Mouse (Mus musculus) E14TG2a.4 (cell line): ENCODE data around the gene Zfp827.
A peak's percentile ranks its signal among the peaks of the same experiment; 100 is the strongest.

ENCODE experiments used
- H3K27me3 ChIP-seq: 2 replicates; pipeline ENCODE4 v1.6.1; 2014; ENCODE audit warnings: low read length, control low read depth; ENCODE audit not compliant: insufficient read depth
- H3K36me3 ChIP-seq: 2 replicates; pipeline ENCODE4 v1.6.1; 2014; ENCODE audit warnings: low read length, control low read depth; ENCODE audit not compliant: insufficient read depth
- H3K4me1 ChIP-seq: replicated peaks from 2 replicates; pipeline ENCODE4 v1.6.1; 2014; ENCODE audit warnings: low read depth, low read length, control low read depth
- H3K4me3 ChIP-seq: replicated peaks from 2 replicates; pipeline ENCODE4 v1.5.1; 2014; ENCODE audit warnings: mild to moderate bottlenecking, low read length
- H3K9me3 ChIP-seq: 2 replicates; pipeline ENCODE4 v1.6.1; 2014; ENCODE audit warnings: low read length, control low read depth
- CTCF ChIP-seq: conservative IDR thresholded peaks from 2 replicates; pipeline ENCODE4 v1.5.1; 2014; ENCODE audit warnings: low read length
- NANOG ChIP-seq: IDR thresholded peaks from 2 replicates; pipeline ENCODE4 v1.6.1; 2014; ENCODE audit warnings: borderline replicate concordance, low read length, mixed read lengths
- POU5F1 ChIP-seq: IDR thresholded peaks from 2 replicates; pipeline ENCODE4 v1.6.1; 2014; ENCODE audit warnings: low read length, borderline replicate concordance

The Zfp827 gene

GRCm38 (mm10) chr8:79151644-79152043 lies 123.4 kb downstream of the Zfp827 start:
- TF ChIP-seq NANOG (no peak), CTCF (no peak), POU5F1 (no peak)
- H3K9me3 ChIP-seq, result no peaks in the 10 kb centered on the region
- no peaks in the 10 kb centered on the region for H3K27me3 ChIP-seq
- peaks cover 19% of the 10 kb centered on the region for H3K36me3 ChIP-seq
- H3K4me1 ChIP-seq, result peaks cover 27% of the 10 kb centered on the region
- no peak overlapping the region for H3K4me3 ChIP-seq

- no peaks in the 10 kb centered on the region for H3K9me3 ChIP-seq
- no peak overlapping the region; the same call in 1 of the 2 replicates for H3K4me3 ChIP-seq
- no peak for TF ChIP-seq NANOG
- TF ChIP-seq CTCF, result no peak
- no peak for TF ChIP-seq POU5F1
- no peaks in the 10 kb centered on the region for H3K27me3 ChIP-seq
- H3K4me1 ChIP-seq, result peaks cover 36% of the 10 kb centered on the region
- H3K36me3 ChIP-seq, result peaks cover 25% of the 10 kb centered on the region
These were observed 125.0 kb downstream of the Zfp827 start for GRCm38 (mm10) chr8:79153201-79153600.

- Histone ChIP-seq H3K4me3 (no peak overlapping the region; the same call in 1 of the 2 replicates), H3K27me3 (no peaks in the 10 kb centered on the region), H3K9me3 (no peaks in the 10 kb centered on the region), H3K36me3 (peaks cover 25% of the 10 kb centered on the region), H3K4me1 (peaks cover 39% of the 10 kb centered on the region)
- TF ChIP-seq CTCF (no peak), POU5F1 (no peak), NANOG (peak; percentile 80; the same call in 1 of the 2 replicates)
These were observed 125.4 kb downstream of the Zfp827 start for GRCm38 (mm10) chr8:79153637-79154036.

- Histone ChIP-seq H3K27me3 (no peaks in the 10 kb centered on the region), H3K4me1 (peaks cover 37% of the 10 kb centered on the region), H3K9me3 (no peaks in the 10 kb centered on the region), H3K36me3 (peaks cover 33% of the 10 kb centered on the region), H3K4me3 (no peak overlapping the region)
- TF ChIP-seq CTCF, result no peak
- TF ChIP-seq NANOG, result no peak
- TF ChIP-seq POU5F1, result no peak
These were observed 127.4 kb downstream of the Zfp827 start for GRCm38 (mm10) chr8:79155556-79156161.

- Histone ChIP-seq H3K4me3 (no peak overlapping the region), H3K9me3 (no peaks in the 10 kb centered on the region), H3K4me1 (peaks cover 36% of the 10 kb centered on the region), H3K36me3 (peaks cover 33% of the 10 kb centered on the region), H3K27me3 (no peaks in the 10 kb centered on the region)
- TF ChIP-seq POU5F1 (no peak), CTCF (no peak), NANOG (no peak)
These were observed 129.1 kb downstream of the Zfp827 start for GRCm38 (mm10) chr8:79157366-79157765.

GRCm38 (mm10) chr8:79158357-79158756 lies 130.1 kb downstream of the Zfp827 start:
- peaks cover 33% of the 10 kb centered on the region for H3K36me3 ChIP-seq
- H3K9me3 ChIP-seq, result no peaks in the 10 kb centered on the region
- no peak overlapping the region for H3K4me3 ChIP-seq
- no peaks in the 10 kb centered on the region for H3K27me3 ChIP-seq
- TF ChIP-seq CTCF (no peak), NANOG (no peak), POU5F1 (no peak)
- H3K4me1 ChIP-seq, result peaks cover 26% of the 10 kb centered on the region

- Histone ChIP-seq H3K9me3 (no peaks in the 10 kb centered on the region), H3K4me3 (no peak overlapping the region), H3K4me1 (peaks cover 18% of the 10 kb centered on the region), H3K36me3 (peaks cover 33% of the 10 kb centered on the region), H3K27me3 (no peaks in the 10 kb centered on the region)
- TF ChIP-seq POU5F1, result no peak
- TF ChIP-seq CTCF, result no peak
- TF ChIP-seq NANOG, result no peak
These were observed 131.2 kb downstream of the Zfp827 start for GRCm38 (mm10) chr8:79159397-79159796.

DNA sequence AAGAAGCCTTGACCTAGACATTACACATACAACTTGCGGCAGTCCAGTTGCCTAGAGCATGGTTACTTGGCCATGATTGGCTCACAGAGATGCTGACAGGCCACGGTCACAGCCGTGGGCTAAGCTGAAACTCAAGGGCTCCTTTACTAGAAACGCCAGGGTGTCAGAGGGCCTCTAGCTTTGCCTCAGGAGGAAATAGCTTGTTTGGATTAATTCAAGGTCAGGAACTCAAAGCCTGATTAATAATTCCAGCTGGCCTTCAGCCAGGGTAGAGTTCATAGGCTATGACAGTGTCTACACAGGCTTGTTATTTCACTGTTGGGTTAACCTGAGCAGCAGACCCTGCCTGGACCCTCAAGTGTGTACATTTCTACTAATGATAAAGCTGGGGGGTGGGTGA lies 132.1 kb downstream of the Zfp827 start:
- TF ChIP-seq NANOG (no peak), POU5F1 (no peak), CTCF (no peak)
- Histone ChIP-seq H3K36me3 (peaks cover 25% of the 10 kb centered on the region), H3K4me1 (peaks cover 18% of the 10 kb centered on the region), H3K4me3 (no peak overlapping the region), H3K9me3 (no peaks in the 10 kb centered on the region), H3K27me3 (no peaks in the 10 kb centered on the region)

- H3K9me3 ChIP-seq, result no peaks in the 10 kb centered on the region
- peaks cover 18% of the 10 kb centered on the region for H3K4me1 ChIP-seq
- H3K27me3 ChIP-seq, result no peaks in the 10 kb centered on the region
- no peak overlapping the region for H3K4me3 ChIP-seq
- H3K36me3 ChIP-seq, result peaks cover 31% of the 10 kb centered on the region
- TF ChIP-seq POU5F1 (no peak), CTCF (no peak), NANOG (no peak)
These were observed 133.0 kb downstream of the Zfp827 start for GRCm38 (mm10) chr8:79161172-79161778.
